Mouse (Mus musculus): ENCODE measurements around the gene Crlf1. TPM values are rescaled to one million over a fixed set of nuclear protein-coding genes. Genes with fewer than 3 reads are reported as not detected.

Gene Crlf1
- polyA plus RNA-seq, 1 experiment from 2014 or later: 5.3 TPM

GRCm38 (mm10) chr8:70460606-70461005 lies 32.4 kb upstream of the Crlf1 start:
- Histone ChIP-seq H3K27ac (replicated peaks) (no peak overlapping the region), H3K9me3 (no peaks in the 10 kb centered on the region), H3K36me3 (no peaks in the 10 kb centered on the region), H3K27me3 (no peaks in the 10 kb centered on the region), H3K4me2 (replicated peaks) (no peak overlapping the region), H3K4me3 (no peak overlapping the region), H3K4me1 (no peaks in the 10 kb centered on the region; the same call in 1 of the 2 replicates), H3K9ac (replicated peaks) (no peak overlapping the region)
- WGBS: 76% methylated on average over 9 of the region's 9 CpGs
- ATAC-seq (replicated peaks): no peak

- Histone ChIP-seq H3K27me3 (no peaks in the 10 kb centered on the region), H3K4me1 (no peaks in the 10 kb centered on the region; the same call in 1 of the 2 replicates), H3K9me3 (no peaks in the 10 kb centered on the region), H3K4me2 (replicated peaks) (no peak overlapping the region), H3K4me3 (no peak overlapping the region), H3K27ac (replicated peaks) (no peak overlapping the region), H3K36me3 (no peaks in the 10 kb centered on the region), H3K9ac (replicated peaks) (no peak overlapping the region)
- WGBS: 91% methylated on average over 16 of the region's 16 CpGs
- ATAC-seq (replicated peaks): no peak
Observed at GRCm38 (mm10) chr8:70461765-70462515, 31.0 kb upstream of the Crlf1 start.

GRCm38 (mm10) chr8:70462516-70462813 lies 30.5 kb upstream of the Crlf1 start:
- WGBS: 92% methylated on average over 8 of the region's 8 CpGs
- no peak for ATAC-seq (replicated peaks)

GRCm38 (mm10) chr8:70463306-70463705 lies 29.7 kb upstream of the Crlf1 start:
- Histone ChIP-seq H3K9ac (replicated peaks) (no peak overlapping the region), H3K4me2 (replicated peaks) (no peak overlapping the region), H3K9me3 (no peaks in the 10 kb centered on the region), H3K27ac (replicated peaks) (no peak overlapping the region), H3K4me3 (no peak overlapping the region), H3K27me3 (no peaks in the 10 kb centered on the region), H3K36me3 (no peaks in the 10 kb centered on the region), H3K4me1 (no peaks in the 10 kb centered on the region; the same call in 1 of the 2 replicates)
- ATAC-seq (replicated peaks): no peak
- 58% methylated on average over 4 of the region's 4 CpGs for WGBS

More at GRCm38 (mm10) chr8:70462516-70462813, 30.5 kb upstream of the Crlf1 start:
- Histone ChIP-seq H3K9me3 (no peaks in the 10 kb centered on the region), H3K4me2 (replicated peaks) (no peak overlapping the region), H3K9ac (replicated peaks) (no peak overlapping the region), H3K4me3 (no peak overlapping the region), H3K27me3 (no peaks in the 10 kb centered on the region), H3K27ac (replicated peaks) (no peak overlapping the region), H3K4me1 (no peaks in the 10 kb centered on the region; the same call in 1 of the 2 replicates), H3K36me3 (no peaks in the 10 kb centered on the region)

- Histone ChIP-seq H3K4me3 (no peak overlapping the region), H3K4me2 (replicated peaks) (no peak overlapping the region), H3K9ac (replicated peaks) (no peak overlapping the region), H3K4me1 (no peaks in the 10 kb centered on the region; the same call in 1 of the 2 replicates), H3K27me3 (no peaks in the 10 kb centered on the region), H3K36me3 (no peaks in the 10 kb centered on the region), H3K27ac (replicated peaks) (no peak overlapping the region), H3K9me3 (no peaks in the 10 kb centered on the region)
- 94% methylated on average over 6 of the region's 6 CpGs for WGBS
- ATAC-seq (replicated peaks): no peak
Observed at GRCm38 (mm10) chr8:70464162-70464561, 28.8 kb upstream of the Crlf1 start.

- H3K27ac ChIP-seq (replicated peaks): no peak overlapping the region
- H3K4me3 ChIP-seq: no peak overlapping the region
- H3K9me3 ChIP-seq: no peaks in the 10 kb centered on the region
- no peak for ATAC-seq (replicated peaks)
- H3K4me2 ChIP-seq (replicated peaks): no peak overlapping the region
- 93% methylated on average over 4 of the region's 4 CpGs for WGBS
- H3K4me1 ChIP-seq: peaks cover 3% of the 10 kb centered on the region; the same call in 1 of the 2 replicates
- no peaks in the 10 kb centered on the region for H3K36me3 ChIP-seq
- no peaks in the 10 kb centered on the region for H3K27me3 ChIP-seq
- no peak overlapping the region for H3K9ac ChIP-seq (replicated peaks)
Observed at GRCm38 (mm10) chr8:70465701-70466100, 27.3 kb upstream of the Crlf1 start.

- WGBS: 90% methylated on average over 4 of the region's 4 CpGs
- H3K36me3 ChIP-seq: no peaks in the 10 kb centered on the region
- ATAC-seq (replicated peaks): no peak
- no peak overlapping the region for H3K9ac ChIP-seq (replicated peaks)
- H3K9me3 ChIP-seq: no peaks in the 10 kb centered on the region
- no peak overlapping the region for H3K27ac ChIP-seq (replicated peaks)
- peaks cover 3% of the 10 kb centered on the region; the same call in 1 of the 2 replicates for H3K4me1 ChIP-seq
- H3K4me2 ChIP-seq (replicated peaks): no peak overlapping the region
- H3K4me3 ChIP-seq: no peak overlapping the region
- no peaks in the 10 kb centered on the region for H3K27me3 ChIP-seq
Observed at GRCm38 (mm10) chr8:70466305-70466704, 26.7 kb upstream of the Crlf1 start.

GRCm38 (mm10) chr8:70466771-70467170 lies 26.2 kb upstream of the Crlf1 start:
- H3K36me3 ChIP-seq: no peaks in the 10 kb centered on the region
- H3K27me3 ChIP-seq: no peaks in the 10 kb centered on the region
- no peak overlapping the region for H3K4me3 ChIP-seq
- H3K27ac ChIP-seq (replicated peaks): no peak overlapping the region
- peaks cover 3% of the 10 kb centered on the region; the same call in 1 of the 2 replicates for H3K4me1 ChIP-seq
- WGBS: 82% methylated on average over 11 of the region's 11 CpGs
- no peaks in the 10 kb centered on the region for H3K9me3 ChIP-seq
- H3K9ac ChIP-seq (replicated peaks): no peak overlapping the region
- no peak overlapping the region for H3K4me2 ChIP-seq (replicated peaks)
- no peak for ATAC-seq (replicated peaks)

- Histone ChIP-seq H3K9ac (replicated peaks) (no peak overlapping the region), H3K4me3 (no peak overlapping the region), H3K36me3 (no peaks in the 10 kb centered on the region), H3K4me1 (peaks cover 3% of the 10 kb centered on the region; the same call in 1 of the 2 replicates), H3K4me2 (replicated peaks) (no peak overlapping the region), H3K9me3 (no peaks in the 10 kb centered on the region), H3K27me3 (no peaks in the 10 kb centered on the region), H3K27ac (replicated peaks) (no peak overlapping the region)
- 84% methylated on average over 5 of the region's 5 CpGs for whole genome bisulfite sequencing
- ATAC-seq (replicated peaks): no peak
Observed at GRCm38 (mm10) chr8:70467229-70467725, 25.7 kb upstream of the Crlf1 start.

GRCm38 (mm10) chr8:70467907-70468306 lies 25.1 kb upstream of the Crlf1 start:
- H3K4me1 ChIP-seq: peaks cover 3% of the 10 kb centered on the region; the same call in 1 of the 2 replicates
- ATAC-seq (replicated peaks): no peak
- no peak overlapping the region for H3K4me3 ChIP-seq
- H3K27me3 ChIP-seq: no peaks in the 10 kb centered on the region
- H3K9me3 ChIP-seq: no peaks in the 10 kb centered on the region
- H3K9ac ChIP-seq (replicated peaks): no peak overlapping the region
- no peaks in the 10 kb centered on the region for H3K36me3 ChIP-seq
- H3K4me2 ChIP-seq (replicated peaks): no peak overlapping the region
- WGBS: 80% methylated on average over 1 of the region's 1 CpGs
- H3K27ac ChIP-seq (replicated peaks): no peak overlapping the region

GRCm38 (mm10) chr8:70468733-70469132 lies 24.2 kb upstream of the Crlf1 start:
- no peak overlapping the region for H3K27ac ChIP-seq (replicated peaks)
- no peaks in the 10 kb centered on the region for H3K27me3 ChIP-seq
- H3K4me3 ChIP-seq: no peak overlapping the region
- H3K9ac ChIP-seq (replicated peaks): no peak overlapping the region
- H3K4me2 ChIP-seq (replicated peaks): no peak overlapping the region
- WGBS: 94% methylated on average over 4 of the region's 4 CpGs
- H3K36me3 ChIP-seq: no peaks in the 10 kb centered on the region
- ATAC-seq (replicated peaks): no peak
- no peaks in the 10 kb centered on the region for H3K9me3 ChIP-seq
- peaks cover 3% of the 10 kb centered on the region; the same call in 1 of the 2 replicates for H3K4me1 ChIP-seq

- 51% methylated on average over 10 of the region's 10 CpGs for WGBS
- ATAC-seq (replicated peaks): no peak
- H3K4me1 ChIP-seq: 0 out of 2 replicates have a peak, but pooled peaks cover 3% of the 10 kb centered on the region
- no peaks in the 10 kb centered on the region for H3K36me3 ChIP-seq
- H3K4me3 ChIP-seq: no peak overlapping the region
- no peaks in the 10 kb centered on the region for H3K9me3 ChIP-seq
- H3K9ac ChIP-seq (replicated peaks): no peak overlapping the region; the same call in 1 of the 2 replicates
- no peak overlapping the region for H3K4me2 ChIP-seq (replicated peaks)
- H3K27me3 ChIP-seq: no peaks in the 10 kb centered on the region
- H3K27ac ChIP-seq (replicated peaks): no peak overlapping the region
Observed at GRCm38 (mm10) chr8:70469295-70469916, 23.6 kb upstream of the Crlf1 start.

All from forebrain, embryonic 15.5 days (tissue).